Comparison of ENCODE assay signal across 9 mouse cellular contexts in genomic region chr2:158248318-158248717, GRCm38 (mm10). TPM values are rescaled to one million over a fixed set of nuclear protein-coding genes. Genes with fewer than 3 reads are reported as not detected.
A peak's percentile ranks its signal among the peaks of the same experiment; 100 is the strongest.
DNase-seq lines count a peak whose midpoint lies in the region; ATAC-seq and TF ChIP-seq lines count a peak whose summit lies in the region.
"Had no signal": no experiment of that assay in that cellular context is flagged by ENCODE, and none has a peak within 500 bp of the region (broad histone marks: within the 10 kb centered on the region; RNA-seq: fewer than 3 reads in every experiment).

No protein-coding gene starts in this region.

- H3K4me3 ChIP-seq in liver, embryonic 16.5 days (ENCODE audit: low read depth, low read length): no peak overlapping the region
- H3K4me3 ChIP-seq in liver, embryonic 11.5 days (ENCODE audit: low read depth, low read length): no peak overlapping the region
- no peak overlapping the region for H3K4me3 ChIP-seq in heart, embryonic 12.5 days
- H3K4me3 ChIP-seq in liver, postnatal 0 days (ENCODE audit: low read depth, low read length): no peak overlapping the region
- no peak overlapping the region for H3K4me3 ChIP-seq in stomach, postnatal 0 days (ENCODE audit: low read depth, low read length)

- no peaks in the 10 kb centered on the region for H3K9me3 ChIP-seq in liver, embryonic 16.5 days (replicated peaks; ENCODE audit: control insufficient read depth, low read length)
- no peaks in the 10 kb centered on the region for H3K9me3 ChIP-seq in liver, embryonic 11.5 days (ENCODE audit: control insufficient read depth, low read length)
- H3K9me3 ChIP-seq in heart, embryonic 12.5 days (replicated peaks): no peaks in the 10 kb centered on the region
- no peaks in the 10 kb centered on the region for H3K9me3 ChIP-seq in liver, postnatal 0 days (ENCODE audit: low read length)
- no peaks in the 10 kb centered on the region for H3K9me3 ChIP-seq in stomach, postnatal 0 days (ENCODE audit: control insufficient read depth, low read length)

- WGBS in liver, embryonic 16.5 days (ENCODE audit: insufficient replicate concordance): 19% methylated on average over 7 of the region's 7 CpGs
- 45% methylated on average over 7 of the region's 7 CpGs for WGBS in liver, embryonic 11.5 days
- WGBS in heart, embryonic 12.5 days: 33% methylated on average over 7 of the region's 7 CpGs
- 28% methylated on average over 7 of the region's 7 CpGs for WGBS in liver, postnatal 0 days (ENCODE audit: insufficient replicate concordance)
- WGBS in stomach, postnatal 0 days: 15% methylated on average over 7 of the region's 7 CpGs

- H3K4me2 ChIP-seq in liver, embryonic 16.5 days (ENCODE audit: low read depth, low read length): no peak overlapping the region
- no peak overlapping the region for H3K4me2 ChIP-seq in liver, embryonic 11.5 days
- H3K4me2 ChIP-seq in heart, embryonic 12.5 days: no peak overlapping the region
- no peak overlapping the region for H3K4me2 ChIP-seq in liver, postnatal 0 days (ENCODE audit: low read depth, low read length)
- no peak overlapping the region for H3K4me2 ChIP-seq in stomach, postnatal 0 days (replicated peaks; ENCODE audit: low read depth)
- H3K4me2 ChIP-seq: midbrain, embryonic 11.5 days had no signal

- TF ChIP-seq EP300 in liver, postnatal 0 days (IDR thresholded peaks at IDR 0.05; ENCODE audit: low read depth): 0 out of 2 replicates have a peak, but pooled peaks have one; percentile 23
- no peak for TF ChIP-seq EP300 in stomach, postnatal 0 days (optimal IDR thresholded peaks at IDR 0.05)

- DNase-seq in liver, embryonic 11.5 days (ENCODE audit: low spot score): no peak
- peak; percentile 43 for DNase-seq in liver, postnatal 0 days
- DNase-seq in stomach, postnatal 0 days (ENCODE audit: low spot score): peak; percentile 59
- DNase-seq in layer of hippocampus, postnatal 10 days (ENCODE audit: low spot score in 2 of 2): no peak
- no peak for DNase-seq in thymus, postnatal 10 days (ENCODE audit: low spot score in 2 of 2)
- no peak for DNase-seq in urinary bladder, postnatal 25 days (ENCODE audit: low spot score)

- H3K4me1 ChIP-seq in liver, embryonic 16.5 days (ENCODE audit: control insufficient read depth, low read depth, low read length): no peaks in the 10 kb centered on the region
- H3K4me1 ChIP-seq in liver, embryonic 11.5 days (replicated peaks; ENCODE audit: control insufficient read depth, insufficient read depth, low read length): peaks cover 4% of the 10 kb centered on the region; the same call in 1 of the 2 replicates
- H3K4me1 ChIP-seq in heart, embryonic 12.5 days (replicated peaks): peaks cover 31% of the 10 kb centered on the region
- peaks cover 7% of the 10 kb centered on the region; the same call in 1 of the 2 replicates for H3K4me1 ChIP-seq in liver, postnatal 0 days (ENCODE audit: insufficient read depth)
- H3K4me1 ChIP-seq in stomach, postnatal 0 days (replicated peaks; ENCODE audit: control insufficient read depth, insufficient read depth): no peaks in the 10 kb centered on the region

- H3K27ac ChIP-seq in liver, embryonic 16.5 days (ENCODE audit: low read length): no peak overlapping the region
- no peak overlapping the region for H3K27ac ChIP-seq in liver, embryonic 11.5 days (ENCODE audit: low read depth, low read length)
- H3K27ac ChIP-seq in heart, embryonic 12.5 days (ENCODE audit: poor library complexity, severe bottlenecking): no peak overlapping the region
- no peak overlapping the region for H3K27ac ChIP-seq in liver, postnatal 0 days (ENCODE audit: low read depth)
- no peak overlapping the region for H3K27ac ChIP-seq in stomach, postnatal 0 days (replicated peaks)

- H3K9ac ChIP-seq in liver, embryonic 16.5 days (ENCODE audit: low read depth, low read length): no peak overlapping the region
- H3K9ac ChIP-seq in liver, embryonic 11.5 days (ENCODE audit: low read depth, low read length): no peak overlapping the region
- H3K9ac ChIP-seq in heart, embryonic 12.5 days: no peak overlapping the region
- no peak overlapping the region for H3K9ac ChIP-seq in liver, postnatal 0 days (replicated peaks)
- no peak overlapping the region for H3K9ac ChIP-seq in stomach, postnatal 0 days (ENCODE audit: low read length)

- peak; percentile 54; the same call in 1 of the 2 replicates for ATAC-seq in liver, embryonic 16.5 days (ENCODE audit: low read depth)
- no peak for ATAC-seq in liver, embryonic 11.5 days (replicated peaks; ENCODE audit: low FRiP score)
- peak; percentile 81 for ATAC-seq in heart, embryonic 12.5 days (ENCODE audit: insufficient number of reproducible peaks, low FRiP score)
- ATAC-seq in liver, postnatal 0 days: peak; percentile 58
- peak; percentile 74 for ATAC-seq in stomach, postnatal 0 days (ENCODE audit: low FRiP score, low TSS enrichment)

- no peaks in the 10 kb centered on the region for H3K27me3 ChIP-seq in liver, embryonic 16.5 days (ENCODE audit: control insufficient read depth, insufficient read depth, low read depth, low read length)
- no peaks in the 10 kb centered on the region for H3K27me3 ChIP-seq in liver, embryonic 11.5 days (replicated peaks; ENCODE audit: control insufficient read depth, insufficient read depth, low read length)
- no peaks in the 10 kb centered on the region for H3K27me3 ChIP-seq in heart, embryonic 12.5 days (replicated peaks)
- no peaks in the 10 kb centered on the region for H3K27me3 ChIP-seq in liver, postnatal 0 days (ENCODE audit: insufficient read depth, low read length)
- H3K27me3 ChIP-seq in stomach, postnatal 0 days (ENCODE audit: control insufficient read depth, insufficient read depth, low read length): no peaks in the 10 kb centered on the region

- TF ChIP-seq CTCF in liver, postnatal 0 days (IDR thresholded peaks at IDR 0.05; ENCODE audit: low read depth): no peak
- TF ChIP-seq CTCF in stomach, postnatal 0 days (IDR thresholded peaks at IDR 0.05; ENCODE audit: low read depth): no peak

- H3K36me3 ChIP-seq in liver, embryonic 16.5 days (ENCODE audit: control insufficient read depth, insufficient read depth): no peaks in the 10 kb centered on the region
- no peaks in the 10 kb centered on the region for H3K36me3 ChIP-seq in liver, embryonic 11.5 days (ENCODE audit: control insufficient read depth, insufficient read depth, low read length)
- no peaks in the 10 kb centered on the region for H3K36me3 ChIP-seq in heart, embryonic 12.5 days
- no peaks in the 10 kb centered on the region for H3K36me3 ChIP-seq in liver, postnatal 0 days (replicated peaks; ENCODE audit: insufficient read depth, low read length)
- no peaks in the 10 kb centered on the region for H3K36me3 ChIP-seq in stomach, postnatal 0 days (ENCODE audit: control insufficient read depth, insufficient read depth, low read length)

RNA-seq across cellular contexts. Expression of gene Bpi, which starts 9.6 kb away (rescaled TPM):
- polyA plus RNA-seq in liver, embryonic 16.5 days (2015; fragmentation: Nextera tagmentation; extraction: Ambion mirVana): not detected in 2 replicates
- not detected in 2 replicates for polyA plus RNA-seq in liver, embryonic 11.5 days (2014; fragmentation: Nextera tagmentation; extraction: Ambion mirVana)
- polyA plus RNA-seq in heart, embryonic 12.5 days (2016; fragmentation: Nextera tagmentation; extraction: Ambion mirVana): not detected in 2 replicates
- not detected in 2 replicates for polyA plus RNA-seq in liver, postnatal 0 days (2015; fragmentation: Nextera tagmentation; extraction: Ambion mirVana)
- polyA plus RNA-seq in stomach, postnatal 0 days (2015; fragmentation: Nextera tagmentation; extraction: Ambion mirVana): not detected in 2 replicates
- not detected for total RNA-seq in layer of hippocampus, postnatal 10 days (2021)
- polyA plus RNA-seq: midbrain, embryonic 11.5 days had no signal

RNA-seq across cellular contexts. Expression of gene D630003M21Rik, which starts 19.3 kb away (rescaled TPM):
- 0.69 and 0.78 TPM in 2 replicates for polyA plus RNA-seq in liver, embryonic 16.5 days (2015; fragmentation: Nextera tagmentation; extraction: Ambion mirVana)
- polyA plus RNA-seq in liver, embryonic 11.5 days (2014; fragmentation: Nextera tagmentation; extraction: Ambion mirVana): 0.53 and 0.81 TPM in 2 replicates
- 1.1 and 1.5 TPM in 2 replicates for polyA plus RNA-seq in heart, embryonic 12.5 days (2016; fragmentation: Nextera tagmentation; extraction: Ambion mirVana)
- 0.64 and 0.67 TPM in 2 replicates for polyA plus RNA-seq in liver, postnatal 0 days (2015; fragmentation: Nextera tagmentation; extraction: Ambion mirVana)
- polyA plus RNA-seq in stomach, postnatal 0 days (2015; fragmentation: Nextera tagmentation; extraction: Ambion mirVana): 1.7 TPM in 2 replicates
- 1 to 10 TPM; 4.3 to 4.4 TPM for total RNA-seq in layer of hippocampus, postnatal 10 days (2021)

RNA-seq across cellular contexts. Expression of gene Lbp, which starts 58.0 kb away (rescaled TPM):
- polyA plus RNA-seq in liver, embryonic 16.5 days (2015; fragmentation: Nextera tagmentation; extraction: Ambion mirVana): 61.5 and 69.9 TPM in 2 replicates
- polyA plus RNA-seq in liver, embryonic 11.5 days (2014; fragmentation: Nextera tagmentation; extraction: Ambion mirVana): 12.9 and 13.7 TPM in 2 replicates
- 12.3 and 13.3 TPM in 2 replicates for polyA plus RNA-seq in heart, embryonic 12.5 days (2016; fragmentation: Nextera tagmentation; extraction: Ambion mirVana)
- 167 and 193 TPM in 2 replicates for polyA plus RNA-seq in liver, postnatal 0 days (2015; fragmentation: Nextera tagmentation; extraction: Ambion mirVana)
- 3.1 and 3.4 TPM in 2 replicates for polyA plus RNA-seq in stomach, postnatal 0 days (2015; fragmentation: Nextera tagmentation; extraction: Ambion mirVana)
- total RNA-seq in layer of hippocampus, postnatal 10 days (2021): 1 to 10 TPM; 2.6 to 4.3 TPM

Comparison
In these comparisons a context has a peak if more than half of its experiments do, and no peak if none do; other contexts are left out.
1. DNase-seq: peak in liver, postnatal 0 days (single experiment) and stomach, postnatal 0 days (single experiment); none in liver, embryonic 11.5 days (single experiment), layer of hippocampus, postnatal 10 days (0 of 2), thymus, postnatal 10 days (0 of 2) and urinary bladder, postnatal 25 days (single experiment).